Mouse (Mus musculus): ENCODE data around the gene Cwc22. TPM values are rescaled to one million over a fixed set of nuclear protein-coding genes. Genes with fewer than 3 reads are reported as not detected.

The Cwc22 gene
- total RNA-seq, 1 experiment from 2014 or later, result 43.8 TPM

DNA sequence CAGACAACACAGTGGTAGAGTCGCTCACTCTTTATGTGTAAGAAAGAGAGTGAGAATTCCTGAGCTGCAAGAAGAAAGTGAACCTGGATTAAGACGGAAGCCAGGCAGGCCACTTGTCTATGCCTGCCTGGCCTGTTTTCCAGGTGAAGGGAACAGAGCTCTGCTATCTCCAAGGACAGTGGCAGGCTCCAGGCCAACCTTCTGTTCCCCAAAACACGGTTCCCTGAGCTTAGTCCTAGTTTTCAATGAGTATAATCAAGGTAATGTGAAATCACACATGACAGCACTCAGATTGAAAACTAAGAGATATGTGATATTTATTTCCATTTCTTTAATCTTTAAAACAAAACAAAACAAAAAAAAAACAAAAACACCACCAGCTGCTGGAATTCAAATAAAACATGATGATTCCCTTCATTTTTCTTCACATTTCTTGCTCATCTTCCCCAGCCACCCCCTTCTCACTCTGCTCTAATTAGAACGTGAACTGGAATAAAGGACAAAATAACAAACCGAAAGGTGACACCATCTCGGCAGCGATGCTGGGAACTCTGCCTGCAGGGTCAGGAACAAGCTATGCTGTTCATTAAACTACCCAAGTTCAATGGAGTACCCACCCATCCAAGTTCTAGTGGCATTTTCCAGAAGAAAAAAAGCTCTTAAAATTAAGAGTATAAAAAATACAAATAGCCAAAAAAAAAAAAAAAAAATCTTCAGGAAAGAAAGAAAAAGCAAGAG lies 20.8 kb downstream of the Cwc22 start:
- DNase-seq, result no peak

DNA sequence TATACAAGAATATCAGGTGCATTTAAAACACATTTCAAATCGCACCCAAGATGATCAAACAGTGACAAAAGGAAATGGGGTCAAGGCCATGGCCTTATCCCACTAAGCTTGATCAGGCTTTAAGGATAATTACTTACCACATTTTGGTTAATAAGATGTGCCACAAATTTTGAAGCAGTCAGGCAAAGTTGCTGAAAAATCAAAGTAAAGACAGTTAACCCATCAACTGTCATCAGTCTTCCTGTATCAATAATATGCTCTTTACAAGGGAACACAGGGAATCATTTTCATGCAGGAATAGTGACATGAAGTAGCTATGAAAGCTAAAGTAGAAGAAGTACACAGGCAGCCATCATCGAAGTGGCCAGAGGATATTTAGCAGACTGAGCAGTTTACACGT lies 22.2 kb downstream of the Cwc22 start:
- no peak for DNase-seq

GRCm38 (mm10) chr2:77923182-77923581 lies 23.0 kb downstream of the Cwc22 start:
- no peak for DNase-seq

DNA sequence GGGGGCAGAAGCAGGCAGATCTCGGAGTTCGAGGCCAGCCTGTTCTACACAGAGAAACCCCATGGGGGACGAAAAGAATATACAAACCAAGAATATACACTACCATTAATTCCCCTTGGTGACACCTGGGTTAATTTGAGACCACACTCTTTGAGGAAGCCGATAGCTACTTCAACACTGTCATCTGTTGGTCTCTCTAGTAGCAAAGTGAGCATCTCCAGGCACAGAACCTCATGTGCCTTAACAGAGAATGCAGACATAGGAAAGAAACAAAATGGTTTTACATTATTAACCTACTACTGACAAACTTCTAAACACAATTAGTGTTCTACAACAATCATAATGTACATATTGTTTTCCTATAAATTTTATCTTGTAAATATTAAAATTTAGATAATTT lies 24.9 kb downstream of the Cwc22 start:
- DNase-seq, result no peak

- DNase-seq, result no peak
Measured at GRCm38 (mm10) chr2:77920621-77921020, 25.6 kb downstream of the Cwc22 start.

DNA sequence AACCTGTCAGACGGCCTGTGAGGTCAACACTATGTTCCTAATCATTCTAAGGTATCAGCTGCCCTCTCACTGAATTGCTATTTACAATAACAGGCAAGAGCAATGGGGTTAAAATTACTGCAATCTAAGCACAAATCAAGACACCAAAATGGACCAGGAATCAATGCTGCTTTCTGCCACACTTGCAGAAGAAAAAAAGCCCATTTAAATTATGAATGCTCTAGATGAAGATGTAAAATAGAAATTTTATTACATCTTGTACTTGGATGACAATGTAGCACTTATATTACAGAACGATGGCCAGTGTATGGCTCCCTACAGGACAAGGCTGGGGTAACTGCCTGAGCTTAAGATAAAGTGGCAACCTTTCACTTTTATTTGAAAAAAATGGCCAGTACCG lies 27.7 kb downstream of the Cwc22 start:
- no peak for DNase-seq

- no peak for DNase-seq
Measured at GRCm38 (mm10) chr2:77918006-77918405, 28.2 kb downstream of the Cwc22 start.

DNA sequence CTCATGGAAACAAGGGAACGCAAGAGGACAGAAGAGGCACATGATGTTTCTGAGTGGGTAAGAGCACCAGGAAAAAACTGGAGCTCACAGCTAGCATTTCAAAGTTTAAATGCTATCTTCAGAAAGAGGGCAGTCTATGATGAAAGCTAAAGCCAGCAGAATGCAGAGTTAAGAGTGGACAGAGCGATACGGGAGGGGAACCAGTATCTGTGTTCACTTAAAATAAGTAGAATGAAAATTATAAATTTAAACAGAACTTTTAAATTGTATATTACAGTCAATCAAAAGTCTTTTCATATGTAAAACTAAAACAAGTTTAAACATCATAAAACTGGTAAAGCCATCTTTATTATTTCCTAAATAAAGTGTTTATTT lies 28.8 kb downstream of the Cwc22 start:
- no peak for DNase-seq

GRCm38 (mm10) chr2:77916586-77917359 lies 29.4 kb downstream of the Cwc22 start:
- no peak for DNase-seq

- DNase-seq, result no peak
Measured at GRCm38 (mm10) chr2:77915187-77915586, 31.0 kb downstream of the Cwc22 start.

DNA sequence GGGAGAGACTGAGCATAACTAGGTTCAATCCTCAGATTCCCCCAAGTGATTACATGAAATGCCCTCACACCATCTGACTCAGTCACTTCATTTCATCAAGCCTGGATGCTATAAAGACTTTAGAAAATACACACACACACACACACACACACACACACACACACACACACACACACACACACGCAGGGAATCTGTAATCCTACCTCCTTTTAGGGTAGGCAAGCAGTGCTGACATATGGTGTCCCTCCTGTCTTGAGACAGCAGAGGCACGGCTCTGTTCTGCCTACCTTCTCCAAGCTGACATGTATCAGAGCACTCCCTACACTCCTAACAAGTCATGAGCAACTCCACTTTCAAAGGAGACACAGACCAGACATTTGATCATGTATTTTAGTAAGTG lies 32.5 kb downstream of the Cwc22 start:
- DNase-seq, result no peak

- DNase-seq, result no peak
Measured at GRCm38 (mm10) chr2:77912197-77912596, 34.0 kb downstream of the Cwc22 start.

- DNase-seq, result no peak
Measured at GRCm38 (mm10) chr2:77911452-77911851, 34.7 kb downstream of the Cwc22 start.

DNA sequence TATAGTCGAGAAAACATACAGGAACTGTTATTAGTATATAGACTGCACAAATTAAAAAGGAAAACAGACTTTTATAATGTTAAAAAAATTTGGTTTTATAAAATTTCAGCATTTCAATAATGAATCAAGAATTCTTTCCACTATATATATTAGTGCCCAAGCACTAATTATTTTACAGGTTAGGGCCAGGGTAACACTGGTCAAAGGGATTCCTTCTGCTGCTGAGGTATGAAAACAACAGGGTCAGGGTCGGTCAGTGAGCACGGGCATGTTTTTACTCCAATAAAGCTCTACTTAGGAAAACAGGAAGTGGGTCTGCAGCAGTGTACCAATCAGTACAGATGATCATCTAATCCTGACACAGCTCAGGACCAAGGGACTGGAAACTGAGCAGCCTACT lies 36.0 kb downstream of the Cwc22 start:
- no peak for DNase-seq

DNA sequence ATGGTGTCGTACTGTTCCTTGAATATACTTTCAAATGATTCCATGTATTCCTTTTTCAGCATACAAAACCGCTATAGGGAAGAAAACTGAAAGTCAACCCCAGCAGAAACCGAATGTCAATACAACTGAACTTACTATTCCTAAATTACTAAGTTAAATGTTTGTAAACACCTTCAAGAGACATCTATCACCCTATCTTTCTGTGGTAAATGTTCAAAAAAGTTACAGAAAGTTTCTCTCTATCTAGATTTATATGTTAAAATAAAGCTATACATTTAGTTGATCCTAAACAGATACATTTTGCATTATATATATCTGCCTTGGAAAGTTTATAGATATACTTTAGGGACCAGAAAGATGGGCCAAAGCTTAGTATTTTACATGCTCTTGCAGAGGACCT lies 39.0 kb downstream of the Cwc22 start:
- no peak for DNase-seq

- DNase-seq, result no peak
Measured at GRCm38 (mm10) chr2:77905023-77905422, 41.2 kb downstream of the Cwc22 start.

DNA sequence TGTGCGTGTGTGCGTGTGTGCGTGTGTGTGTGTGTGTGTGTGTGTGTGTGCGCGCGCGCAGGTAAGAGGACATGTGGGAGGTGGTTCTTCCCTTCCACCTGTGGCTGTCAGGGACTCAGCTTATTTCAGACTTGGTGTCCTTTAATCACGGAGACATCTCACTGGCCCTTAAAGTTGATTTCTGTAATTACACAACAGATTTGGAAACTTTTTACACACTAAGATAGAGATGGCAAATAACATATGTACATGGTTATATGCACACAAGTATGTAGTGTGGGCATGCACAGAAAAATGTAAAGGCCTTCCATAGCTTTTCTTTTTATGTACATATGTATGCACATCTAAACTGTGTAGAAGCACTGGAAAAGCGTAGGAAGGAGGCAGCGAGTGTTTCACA lies 41.7 kb downstream of the Cwc22 start:
- DNase-seq, result no peak

GRCm38 (mm10) chr2:77903979-77904378 lies 42.2 kb downstream of the Cwc22 start:
- no peak for DNase-seq

DNA sequence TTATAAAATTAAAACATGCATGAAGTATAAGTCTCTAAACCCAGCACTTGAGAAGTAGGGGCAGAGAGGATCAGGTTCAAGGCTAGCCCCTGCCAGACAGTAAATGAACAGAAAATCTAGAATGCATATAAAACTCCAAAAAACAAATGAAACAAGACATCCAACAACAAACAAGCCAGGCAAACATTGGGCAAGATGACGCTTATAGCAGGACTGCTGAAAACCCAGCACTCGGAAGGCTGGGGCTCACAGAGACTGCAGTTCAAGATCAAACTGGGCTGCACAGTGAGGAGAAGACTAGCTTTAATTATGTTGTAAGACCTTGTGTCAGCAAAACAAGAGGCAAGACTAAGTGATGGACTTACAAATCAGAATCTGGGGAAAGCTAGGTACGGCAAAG lies 43.1 kb downstream of the Cwc22 start:
- DNase-seq, result no peak

DNA sequence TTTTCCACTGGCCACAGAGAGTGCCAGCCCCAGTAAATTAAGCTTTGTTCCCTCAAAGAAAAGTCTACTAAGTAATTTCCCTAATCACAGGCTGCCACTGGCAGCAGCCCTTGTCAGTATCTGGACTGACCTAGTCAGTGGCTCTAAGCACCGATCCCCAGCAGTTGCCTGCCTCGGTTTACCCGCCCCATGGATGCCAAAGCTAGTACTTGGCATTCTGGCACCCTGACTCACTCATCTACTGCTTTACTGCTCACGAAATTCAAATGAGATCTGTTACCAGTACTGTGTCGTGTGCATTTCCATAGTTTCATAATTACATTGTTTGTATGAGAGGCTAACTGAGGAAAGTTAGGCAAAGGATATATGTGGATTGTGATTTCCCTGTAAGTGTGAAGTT lies 44.9 kb downstream of the Cwc22 start:
- DNase-seq, result no peak

DNA sequence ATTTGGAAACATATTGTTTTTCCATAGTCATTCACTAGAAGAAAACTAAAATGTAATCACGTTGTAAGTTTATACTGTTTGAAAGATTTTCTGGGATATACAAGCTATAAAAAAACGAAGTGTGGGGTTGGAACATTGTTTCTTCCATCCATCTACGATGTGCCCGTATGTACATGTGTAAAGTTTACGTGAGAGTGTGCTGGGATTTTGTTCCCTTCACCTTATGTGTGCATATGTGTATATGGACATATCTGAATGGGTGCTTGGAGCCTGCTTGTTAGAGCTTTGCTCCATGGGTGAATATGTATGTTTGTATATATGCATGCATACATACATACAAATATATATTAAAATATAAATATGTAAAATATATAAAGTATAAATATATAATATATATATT lies 45.4 kb downstream of the Cwc22 start:
- no peak for DNase-seq

GRCm38 (mm10) chr2:77900111-77900510 lies 46.1 kb downstream of the Cwc22 start:
- DNase-seq, result no peak

- no peak for DNase-seq
Measured at GRCm38 (mm10) chr2:77898436-77898835, 47.7 kb downstream of the Cwc22 start.

DNA sequence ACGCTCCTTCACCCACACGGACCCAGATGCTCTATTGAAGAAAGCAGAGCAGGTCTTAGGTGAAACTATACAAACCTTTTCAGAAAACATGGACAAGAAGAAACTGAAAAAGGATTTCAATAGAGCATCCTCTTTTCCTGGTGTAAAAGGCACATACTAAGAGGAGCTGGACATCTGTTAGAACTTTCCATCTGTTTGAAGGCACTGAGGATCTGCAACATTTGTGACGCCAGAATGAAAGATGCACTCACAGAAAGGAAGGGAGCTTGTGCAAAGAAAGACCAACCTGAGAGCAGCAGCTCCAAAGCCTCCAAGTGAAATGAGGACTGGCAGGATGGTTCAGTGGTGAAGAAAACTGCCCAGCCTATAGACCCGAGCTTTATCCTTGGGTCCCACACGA lies 48.2 kb downstream of the Cwc22 start:
- no peak for DNase-seq
